Mouse (Mus musculus) bone marrow macrophage, adult 2 months (primary cell): ENCODE measurements around the gene Glis1.

Experiments
- CTCF ChIP-seq: IDR thresholded peaks from 2 replicates; pipeline ENCODE4 v1.5.1; 2012; ENCODE audit warnings: low read depth, mild to moderate bottlenecking, low read length, moderate library complexity
- POLR2A ChIP-seq: IDR thresholded peaks from 2 replicates; pipeline ENCODE4 v1.6.1; 2012; ENCODE audit warnings: mild to moderate bottlenecking, low read depth, low read length, borderline replicate concordance

DNA sequence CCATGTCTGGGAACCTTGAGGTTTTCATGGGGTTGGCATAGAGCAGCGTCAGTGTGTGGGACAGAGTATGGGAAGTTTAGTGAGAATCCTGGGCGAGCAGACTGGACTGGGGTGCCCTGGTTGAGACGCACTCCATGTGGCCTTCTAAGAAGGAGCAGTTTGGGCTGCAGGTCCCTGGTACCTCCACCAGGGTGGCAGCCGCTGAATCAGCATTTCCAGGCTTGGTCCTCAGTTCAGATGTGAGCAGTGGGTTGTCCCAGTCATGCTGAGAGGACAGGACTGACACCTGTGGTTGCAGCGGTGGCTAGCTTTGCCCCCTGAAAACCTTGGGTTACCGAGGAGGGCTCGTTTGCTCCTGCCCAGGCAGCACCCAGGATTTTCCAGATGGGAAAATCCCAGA lies 33.4 kb downstream of the Glis1 start:
- TF ChIP-seq POLR2A: no peak
- TF ChIP-seq CTCF: no peak
